Mouse (Mus musculus): ENCODE results near the gene Rab3d.

The Rab3d gene

DNA sequence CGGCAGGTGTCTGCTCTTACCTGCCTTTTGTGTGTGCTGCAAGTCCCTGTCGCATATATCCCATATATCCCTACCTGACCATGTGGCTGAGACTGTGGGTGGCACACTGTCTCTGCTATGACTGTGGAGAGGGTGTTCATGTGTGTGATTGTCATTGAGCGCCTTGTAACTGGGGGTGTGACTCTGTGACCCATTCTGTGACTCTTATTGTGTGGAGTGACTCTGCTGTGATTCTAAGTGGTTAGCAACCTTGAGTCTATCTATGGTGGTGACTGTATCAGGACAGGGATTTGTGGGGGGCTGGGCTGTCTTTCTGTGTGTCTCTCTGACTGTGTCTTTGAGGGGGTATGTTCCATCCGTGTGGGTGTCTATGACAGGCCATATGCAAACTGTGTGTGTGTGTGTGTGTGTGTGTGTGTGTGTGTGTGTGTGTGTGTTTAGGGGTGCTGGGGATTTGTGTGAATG is 19.8 kb upstream of the Rab3d start:
- DNase-seq (ENCODE audit: low spot score) = no peak

DNA sequence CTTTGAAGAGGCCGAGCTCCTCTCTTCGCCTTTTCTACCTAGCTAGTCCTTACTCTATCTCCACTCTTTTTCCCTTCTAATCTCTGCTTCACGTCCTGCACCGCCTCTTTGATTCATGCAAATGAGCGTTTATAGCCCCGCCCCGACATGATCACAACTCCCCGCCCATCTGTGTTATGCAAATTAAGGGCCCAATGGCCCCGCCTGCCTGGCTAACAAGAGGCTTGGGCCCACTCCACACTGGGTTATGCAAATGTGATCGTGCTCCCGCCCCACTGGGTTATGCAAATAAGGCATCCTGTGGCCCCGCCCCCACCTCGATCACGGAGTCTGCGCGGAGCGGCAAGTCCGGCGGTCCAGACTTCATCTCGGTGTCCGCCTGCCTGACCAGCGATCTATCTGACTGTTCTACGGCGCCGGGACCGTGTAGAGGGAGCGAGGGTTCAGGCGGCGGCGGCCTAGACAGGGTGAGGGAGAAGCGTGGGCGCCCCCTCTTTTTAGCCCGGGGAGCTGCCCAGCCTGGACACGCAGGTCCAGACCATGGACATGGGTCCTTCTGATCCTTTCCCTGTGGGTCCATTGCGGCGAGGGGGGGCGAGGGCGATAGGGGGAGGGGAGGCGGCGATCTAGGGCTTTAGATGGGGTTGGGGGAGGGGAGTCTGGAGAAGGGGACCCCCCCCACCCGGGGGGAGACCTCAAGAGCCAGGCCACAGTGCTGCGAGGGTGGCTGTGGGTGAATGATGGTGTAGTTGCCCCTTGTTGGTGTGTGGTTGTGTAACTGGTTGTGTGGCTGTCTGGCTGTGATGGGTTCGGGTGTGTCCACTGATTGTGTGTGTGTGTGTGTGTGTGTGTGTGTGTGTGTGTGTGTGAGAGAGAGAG is 18.9 kb upstream of the Rab3d start, which contains the start of gene Plppr2:
Gene Plppr2 (plus strand): TSS at position 342 of the 879 bp plus-strand sequence.
- peak; percentile 90 for DNase-seq (ENCODE audit: low spot score)

DNA sequence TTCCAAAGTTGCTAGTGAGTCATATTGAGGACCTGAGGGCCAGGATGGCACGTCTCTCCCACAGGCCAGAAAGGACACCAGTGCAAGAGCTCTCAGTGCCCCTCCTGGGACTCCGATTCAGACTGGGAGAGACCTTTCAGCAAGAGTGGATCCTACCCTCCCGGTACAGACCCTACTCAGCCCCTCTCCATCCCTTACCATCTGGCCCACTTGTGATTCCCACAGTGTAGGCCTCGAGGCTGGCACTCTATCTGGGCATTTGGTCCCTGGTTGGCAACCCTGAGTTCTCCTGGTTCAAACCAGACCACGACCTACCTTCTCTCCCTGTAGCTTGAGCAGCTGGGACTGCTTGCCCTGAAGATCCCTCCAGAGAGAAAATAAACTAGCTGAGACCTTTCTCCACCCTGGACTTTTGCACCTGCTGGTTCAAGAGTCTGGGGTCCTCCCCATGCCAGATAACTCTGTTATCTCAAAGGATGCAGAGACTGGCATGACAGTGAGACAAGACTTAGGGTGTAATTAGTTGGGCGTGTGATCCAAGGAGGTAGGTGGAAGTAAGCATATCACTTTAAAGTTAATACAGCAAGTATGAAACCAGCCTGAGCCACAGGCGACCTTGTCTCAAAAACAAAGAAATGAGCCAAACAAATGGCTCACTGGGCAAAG is 17.6 kb upstream of the Rab3d start:
- no peak for DNase-seq (ENCODE audit: low spot score)

DNA sequence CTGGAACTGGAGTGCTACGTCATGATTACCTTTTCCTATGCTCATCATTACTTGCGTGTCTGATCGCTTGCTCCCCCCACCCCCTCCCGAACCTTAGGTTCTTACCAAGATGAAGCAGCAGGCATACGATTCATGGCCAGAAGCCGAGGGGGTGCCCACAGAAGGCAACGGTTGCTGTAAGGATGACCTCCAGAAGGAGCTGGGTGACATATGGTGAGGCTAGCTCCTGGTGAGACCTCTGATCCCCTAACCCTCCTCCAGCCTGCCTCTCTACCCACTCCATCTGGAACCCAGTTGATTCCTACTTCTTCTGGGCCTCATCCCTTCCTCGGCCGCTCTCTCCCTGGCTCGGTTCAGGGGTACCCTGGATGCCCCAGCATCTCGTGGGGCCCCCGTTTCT is 16.0 kb upstream of the Rab3d start:
- DNase-seq (ENCODE audit: low spot score) = no peak

DNA sequence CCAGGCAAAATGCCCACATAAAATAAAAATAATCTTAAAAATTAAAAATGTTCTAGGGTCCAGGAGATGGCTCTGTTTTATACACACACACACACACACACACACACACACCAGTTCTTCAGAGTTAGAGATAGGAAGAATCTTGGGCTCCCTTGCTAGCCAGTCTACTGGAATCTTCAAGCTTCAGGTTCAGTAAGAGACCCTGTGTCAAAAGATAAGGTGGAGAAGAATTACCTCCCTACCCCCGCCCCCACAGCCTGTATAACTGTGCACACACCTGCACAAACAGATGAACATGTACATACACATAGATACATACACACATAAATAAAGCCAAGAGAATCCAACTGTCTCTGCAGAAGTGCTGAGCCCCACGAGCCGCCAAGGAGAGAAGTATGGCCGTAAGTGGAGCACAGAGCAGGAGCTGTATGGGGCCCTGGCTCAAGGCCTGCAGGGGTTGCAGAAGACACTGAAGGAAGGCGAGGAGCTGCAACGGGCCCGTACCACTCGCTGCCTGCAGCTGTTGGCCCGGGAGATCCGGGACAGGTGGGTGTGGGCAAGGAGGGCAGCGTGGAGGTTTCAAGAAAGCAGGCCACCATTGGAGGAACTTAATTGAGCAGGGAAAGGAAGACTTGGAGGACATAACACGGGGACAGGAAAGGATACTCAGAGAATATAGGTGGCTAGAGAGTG is 14.6 kb upstream of the Rab3d start:
- DNase-seq (ENCODE audit: low spot score) = no peak

DNA sequence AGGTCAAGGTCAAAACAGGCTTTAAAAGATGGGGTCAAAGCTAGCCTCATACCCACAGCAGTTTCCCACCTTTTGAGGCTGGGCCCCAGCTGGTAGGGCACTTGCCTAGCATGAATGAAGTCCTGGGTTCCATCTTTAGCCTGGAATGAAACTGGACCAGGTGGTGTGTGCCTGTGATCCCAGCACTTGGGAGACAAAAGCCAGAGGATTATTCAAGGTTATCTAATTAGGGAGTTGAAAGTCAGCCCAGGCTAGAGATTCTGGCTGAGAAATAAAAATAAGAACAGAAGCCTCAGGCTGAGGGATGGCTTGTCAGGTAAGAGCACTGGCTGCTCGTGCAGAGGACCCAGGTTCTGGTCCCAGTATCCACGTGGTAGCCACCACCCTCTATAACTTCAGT is 14.0 kb upstream of the Rab3d start:
- DNase-seq (ENCODE audit: low spot score) = no peak

DNA sequence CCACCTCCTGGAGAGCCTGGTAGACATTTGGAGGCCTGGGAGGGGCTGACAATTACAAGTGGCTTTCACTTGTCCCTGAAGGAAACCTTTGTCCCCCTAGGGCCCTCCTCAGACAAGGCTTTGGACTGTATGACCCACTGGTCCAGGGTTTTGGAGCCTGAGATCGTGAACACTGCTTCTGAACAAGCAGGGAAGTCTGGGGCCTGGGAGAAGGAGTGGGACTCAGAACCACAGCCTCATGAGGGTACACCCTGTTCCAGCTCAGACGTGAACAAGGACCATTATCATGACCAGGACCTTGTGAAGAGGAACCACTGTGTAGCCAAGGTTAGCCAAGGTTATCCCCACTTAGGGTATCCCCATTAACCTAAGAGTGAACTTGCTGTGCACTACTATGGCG is 11.2 kb upstream of the Rab3d start:
- DNase-seq (ENCODE audit: low spot score) = no peak

DNA sequence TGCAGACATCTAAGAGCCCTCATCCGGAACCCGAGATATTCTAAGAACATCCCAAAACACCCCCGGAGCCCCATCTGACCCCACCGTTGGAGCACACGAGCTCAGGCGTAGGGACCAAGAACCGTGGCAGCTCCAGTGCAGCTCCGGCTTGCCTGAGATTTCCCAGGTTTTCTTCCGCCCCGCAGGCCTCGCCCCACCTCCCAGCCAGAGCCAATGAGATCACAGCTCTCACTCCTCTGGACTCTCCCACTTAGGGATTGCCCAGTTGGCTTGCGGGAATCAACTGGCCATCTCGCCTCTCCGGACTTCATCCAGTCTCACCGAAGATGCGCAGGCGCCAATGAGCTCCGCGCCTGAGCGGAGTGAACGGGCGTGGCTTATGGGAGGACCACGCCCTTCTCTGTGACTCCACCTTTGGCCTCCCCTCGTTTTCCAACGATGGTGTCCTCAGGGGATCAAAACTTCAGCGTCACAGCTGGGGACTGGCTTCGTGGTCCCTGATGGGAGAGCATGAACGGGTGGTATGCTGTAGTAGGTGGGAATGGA is 9.3 kb upstream of the Rab3d start, which contains the start of the genes Ccdc159 and Tmem205:
Gene Ccdc159 (plus strand): TSS at position 264 of the 546 bp plus-strand sequence.
Gene Tmem205 (minus strand): TSS at position 349 of the 546 bp plus-strand sequence.
- peak; percentile 66 for DNase-seq (ENCODE audit: low spot score)

DNA sequence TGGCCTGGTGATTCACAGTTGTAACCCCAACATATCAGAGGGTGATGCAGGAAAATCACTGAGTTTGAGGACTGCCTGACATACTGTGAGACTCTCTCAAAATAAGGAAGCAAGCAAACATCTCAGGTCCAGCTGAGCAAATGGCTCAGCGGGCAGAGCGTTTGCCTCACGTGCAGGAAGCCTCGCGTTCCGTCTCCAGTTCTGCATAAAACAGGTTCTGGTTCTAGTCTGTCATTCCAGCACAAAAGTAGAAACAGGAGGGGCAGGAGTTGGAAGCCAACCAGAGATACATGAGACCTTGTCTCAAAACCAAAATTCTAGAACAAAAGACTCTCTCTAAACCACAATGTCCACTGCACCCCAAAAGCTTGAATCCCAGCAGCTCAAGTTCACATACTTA is 8.8 kb upstream of the Rab3d start:
- DNase-seq (ENCODE audit: low spot score) = no peak

DNA sequence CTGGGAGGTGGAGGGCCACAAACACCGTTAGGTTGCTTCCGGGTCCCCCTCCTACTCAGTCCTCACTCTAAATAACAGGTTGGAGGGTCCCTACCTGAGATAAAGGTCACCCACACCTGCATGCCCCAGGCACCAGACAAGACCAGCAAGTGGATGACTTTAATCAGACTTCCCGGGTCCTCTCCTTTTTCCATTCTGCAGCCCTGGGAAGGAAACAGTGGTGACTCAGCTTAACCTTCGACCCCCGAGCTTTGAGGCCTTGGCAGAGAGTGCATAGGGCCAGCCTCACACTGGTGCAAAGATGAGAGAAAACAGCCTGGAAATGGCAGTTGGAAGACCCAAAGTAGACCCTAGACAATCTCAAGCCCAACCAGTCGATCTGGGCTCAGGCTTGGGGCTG is 8.2 kb upstream of the Rab3d start:
- no peak for DNase-seq (ENCODE audit: low spot score)

DNA sequence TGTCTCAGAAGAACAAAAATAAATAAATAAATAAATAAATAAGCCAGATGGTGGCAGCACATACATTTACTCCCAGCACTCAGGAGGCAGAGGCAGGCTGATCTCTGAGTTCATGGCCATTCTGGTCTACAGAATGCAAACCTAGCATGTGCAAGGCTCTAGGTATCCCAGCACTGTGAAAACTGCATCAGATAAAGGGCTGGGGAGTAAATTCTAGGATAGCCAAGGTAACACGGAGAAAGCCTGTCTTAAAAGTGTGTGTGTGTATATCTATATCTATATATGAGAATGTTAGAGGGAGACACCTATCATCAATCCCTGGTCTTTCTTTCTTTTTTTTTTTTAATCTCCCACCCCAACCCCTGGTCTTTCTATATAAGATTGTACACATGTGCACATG is 7.5 kb upstream of the Rab3d start:
- no peak for DNase-seq (ENCODE audit: low spot score)

DNA sequence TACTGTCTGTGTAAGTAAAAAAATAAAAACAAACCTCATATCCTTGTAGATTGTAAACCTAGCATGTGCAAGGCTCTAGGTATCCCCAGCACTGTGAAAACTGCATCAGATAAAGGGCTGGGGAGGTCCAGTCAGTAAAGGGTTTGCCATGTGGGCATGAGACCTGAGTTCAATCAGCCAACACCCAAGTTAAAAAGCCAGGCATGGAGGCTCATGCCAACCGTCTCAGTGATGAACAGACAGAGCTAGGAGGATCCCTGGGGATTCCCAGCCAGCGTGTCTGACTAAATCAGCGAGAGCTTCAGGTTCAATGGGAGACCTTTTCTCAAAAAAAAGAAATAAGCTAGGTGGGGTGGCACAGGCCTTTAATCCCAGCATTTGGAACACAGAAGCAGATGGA is 7.0 kb upstream of the Rab3d start:
- no peak for DNase-seq (ENCODE audit: low spot score)

DNA sequence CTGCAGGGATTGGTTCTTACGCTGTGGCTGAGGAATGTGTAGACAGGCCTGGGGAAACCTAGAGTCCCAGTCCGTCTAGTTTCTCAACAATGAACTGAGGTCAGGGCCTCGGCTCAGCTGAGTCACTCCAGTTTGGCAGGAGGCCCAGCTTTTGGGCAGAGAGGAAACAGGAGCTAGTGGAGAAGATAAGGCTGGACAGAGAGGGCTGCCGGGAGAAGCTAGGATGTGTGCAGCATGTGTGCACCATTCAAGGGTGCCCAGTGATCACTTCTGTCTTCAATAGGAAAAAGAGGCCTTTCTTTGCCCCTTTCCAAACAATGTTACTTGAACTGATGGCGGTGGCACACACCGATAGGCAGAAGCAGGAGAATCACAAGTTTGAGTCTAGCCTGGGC is 6.1 kb upstream of the Rab3d start:
- DNase-seq (ENCODE audit: low spot score) = peak; percentile 70

DNA sequence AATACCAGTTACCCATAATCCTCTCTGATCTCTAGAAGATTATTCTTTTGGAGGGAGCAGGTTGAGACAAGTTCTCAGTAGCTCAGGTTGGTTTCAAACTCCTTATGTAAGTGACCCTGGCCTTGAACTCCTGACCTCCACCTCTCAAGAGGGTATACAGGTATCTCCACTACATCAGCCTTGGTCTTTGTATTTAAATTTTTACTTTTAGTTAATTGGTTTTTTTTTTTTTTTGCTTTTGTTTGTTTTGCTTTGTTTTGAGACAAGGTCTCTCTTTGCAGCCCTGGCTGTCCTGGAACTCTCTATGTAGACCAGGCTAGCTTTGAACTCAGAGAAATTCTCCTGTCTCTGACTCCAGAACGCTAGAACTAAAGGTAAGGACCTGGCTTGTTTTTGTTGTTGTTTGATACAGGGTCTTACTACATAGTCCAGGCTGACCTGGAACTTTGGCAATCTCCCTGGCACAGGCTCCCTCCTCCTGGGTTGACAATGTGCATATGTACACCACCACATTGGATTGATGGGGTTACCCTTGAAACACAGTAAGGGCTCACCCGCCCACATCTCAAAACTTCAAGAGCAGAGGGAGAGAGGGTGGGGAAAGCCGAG is 5.6 kb upstream of the Rab3d start:
- DNase-seq (ENCODE audit: low spot score) = no peak

DNA sequence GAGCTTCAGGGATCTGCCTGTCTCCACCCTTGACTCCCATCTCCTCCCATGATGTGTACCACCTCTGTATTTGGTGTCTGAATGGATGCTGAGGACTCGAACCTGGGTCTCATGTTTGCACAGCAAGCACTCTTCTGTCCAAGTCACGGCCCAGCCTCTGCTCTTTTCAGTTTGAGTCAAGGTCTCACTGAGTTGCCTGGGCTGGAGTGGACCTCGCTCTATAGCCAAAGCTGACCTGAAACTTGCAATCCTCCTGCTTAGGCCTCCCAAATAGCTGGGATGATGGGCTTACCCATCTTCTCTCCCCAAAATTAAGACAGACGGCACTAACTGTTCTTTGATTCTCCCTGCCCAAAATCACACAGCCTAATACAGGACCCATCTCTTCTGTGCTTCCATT is 5.0 kb upstream of the Rab3d start:
- DNase-seq (ENCODE audit: low spot score) = no peak

DNA sequence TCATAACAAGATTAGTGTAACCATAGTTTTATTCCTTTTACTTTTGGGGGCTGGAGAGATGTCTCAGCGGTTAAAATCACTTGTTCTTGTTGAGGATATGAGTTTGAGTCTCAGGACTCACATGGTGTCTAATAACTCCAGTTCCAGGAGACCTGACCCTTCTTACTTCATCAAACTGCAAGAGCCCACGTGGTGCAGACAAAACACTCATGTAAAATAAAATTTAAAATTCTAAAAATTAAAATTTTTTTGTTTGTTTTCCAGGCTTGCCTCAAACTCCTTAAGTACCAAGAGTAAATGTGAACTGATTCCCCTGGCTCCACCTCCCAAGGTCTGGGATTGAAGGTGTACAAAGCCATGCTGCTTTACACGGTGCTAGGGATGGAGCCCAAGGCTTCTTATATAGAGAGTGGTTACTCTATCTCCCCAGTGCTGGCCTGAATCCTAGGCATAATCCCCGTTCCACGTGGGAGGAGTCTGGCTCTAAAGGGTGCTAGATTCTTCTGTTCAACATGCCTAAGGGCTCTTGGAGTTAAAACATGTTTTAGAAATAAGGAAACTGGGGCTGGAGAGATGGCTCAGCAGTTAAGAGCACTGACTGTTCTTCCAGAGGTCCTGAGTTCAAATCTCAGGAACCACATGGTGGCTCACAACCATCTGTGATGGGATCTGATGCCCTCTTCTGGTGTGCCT is 846 bp upstream of the Rab3d start:
- no peak for DNase-seq (ENCODE audit: low spot score)

DNA sequence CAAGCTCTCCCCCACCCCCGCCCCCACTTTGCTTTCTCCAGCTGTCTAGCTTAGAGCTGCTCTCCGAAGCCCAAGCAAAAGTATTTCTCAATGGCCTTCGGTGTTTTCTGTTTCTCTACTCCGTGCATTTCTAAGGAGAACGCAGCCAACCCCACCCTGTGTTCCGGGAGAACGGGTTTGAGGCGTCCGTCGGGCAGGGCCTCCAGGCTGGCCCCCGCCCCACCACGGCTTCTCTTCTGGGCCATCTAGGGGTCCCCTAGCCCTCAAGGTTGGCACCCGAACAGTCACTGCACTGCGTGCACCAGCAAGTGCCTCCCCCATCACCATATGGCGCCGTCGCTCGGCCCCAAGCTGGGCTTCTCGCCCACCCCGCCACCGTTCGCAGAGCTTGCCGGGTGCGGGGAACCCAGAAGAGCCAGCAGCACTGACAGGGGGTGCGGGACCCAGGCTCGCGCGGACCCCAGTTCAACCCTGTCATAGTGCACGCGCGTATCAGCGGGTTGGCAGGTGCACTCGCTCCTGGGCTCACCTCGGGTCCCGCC is 428 bp downstream of the Rab3d start:
- DNase-seq (ENCODE audit: low spot score) = no peak

DNA sequence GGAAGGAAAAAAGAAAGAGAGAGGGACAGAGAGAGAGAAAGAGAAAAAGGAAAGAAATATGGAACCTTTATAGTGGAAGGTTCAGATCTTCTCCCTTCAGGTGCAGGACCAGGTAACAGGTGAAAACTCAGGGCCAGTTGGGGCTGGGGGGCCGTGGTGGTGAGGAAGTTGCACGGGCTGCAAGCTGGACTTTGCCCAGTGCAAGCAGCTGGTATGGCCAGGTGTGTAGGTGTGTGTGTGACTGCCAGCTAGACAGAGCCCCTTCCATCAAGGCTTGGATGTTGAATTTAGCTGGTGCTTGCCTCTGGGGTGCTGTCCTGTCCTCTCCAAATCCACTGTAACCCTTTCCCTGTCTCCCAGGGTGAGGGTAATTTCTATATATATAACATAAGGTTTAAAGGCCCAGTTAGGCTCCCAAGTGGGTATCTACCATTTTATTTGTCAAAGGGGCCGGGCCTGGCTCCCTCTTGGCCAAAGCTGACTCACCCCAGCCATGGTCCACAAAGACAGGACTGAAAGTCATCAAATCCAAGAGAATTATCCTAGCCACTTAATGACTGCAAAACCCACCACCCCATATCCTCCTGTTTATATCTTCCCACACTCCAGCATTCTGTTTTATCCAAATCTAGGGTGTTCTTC is 1.0 kb downstream of the Rab3d start:
- no peak for DNase-seq (ENCODE audit: low spot score)

DNA sequence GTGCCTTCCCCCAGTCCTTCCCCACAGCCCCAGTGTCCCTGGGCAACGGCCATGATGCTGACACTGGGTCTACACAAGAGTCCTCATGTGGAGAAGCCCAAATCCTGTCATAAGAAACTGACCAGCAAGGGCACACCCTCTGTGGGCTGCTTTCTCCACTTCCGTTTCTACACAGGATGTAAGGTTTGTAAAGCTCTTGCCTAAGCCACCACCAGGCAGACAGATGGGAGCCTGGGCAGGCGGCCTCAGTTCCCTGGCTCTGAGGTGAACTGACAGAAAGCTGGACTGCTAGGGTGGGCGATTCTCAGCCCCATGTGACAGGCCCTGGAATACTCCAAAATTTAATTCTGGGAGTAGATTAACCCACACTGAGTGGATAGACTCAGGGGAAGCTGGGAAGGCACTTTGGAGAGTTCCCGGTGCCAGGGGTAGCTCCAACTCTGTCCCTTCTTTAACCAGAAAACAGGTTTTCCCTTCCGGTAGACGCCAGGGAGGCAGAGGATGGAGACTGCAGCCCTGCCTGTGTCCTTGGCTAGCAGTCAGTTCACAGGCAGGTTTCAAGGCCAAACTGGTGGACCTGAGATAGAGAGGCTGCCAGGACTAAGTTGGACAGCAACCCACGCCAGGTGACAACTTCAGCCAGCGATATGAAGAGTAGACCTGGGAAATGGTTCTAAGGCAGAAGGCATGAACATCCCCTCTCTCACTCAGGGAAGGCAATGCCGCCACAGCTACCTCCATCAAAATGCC is 8.3 kb downstream of the Rab3d start:
- no peak for DNase-seq (ENCODE audit: low spot score)

DNA sequence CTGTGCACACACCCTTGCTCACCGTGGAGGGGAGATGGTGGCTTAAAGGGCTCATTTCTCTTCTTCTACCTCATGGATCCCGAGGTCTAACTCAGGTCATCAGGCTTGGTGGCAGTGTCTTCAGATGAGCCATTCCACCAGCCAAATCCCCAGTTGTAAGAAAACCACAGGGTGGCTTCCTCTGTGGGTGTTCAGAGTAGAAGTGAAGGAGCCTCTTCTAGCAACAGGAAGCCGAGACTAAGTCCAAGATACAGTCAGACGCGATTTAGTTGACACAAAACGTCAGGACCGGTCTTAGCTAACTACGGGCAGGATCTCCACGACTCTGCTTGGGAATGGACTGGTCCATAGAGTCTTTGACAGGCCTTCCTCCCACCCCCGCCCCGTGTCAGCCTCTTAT is 9.8 kb downstream of the Rab3d start:
- no peak for DNase-seq (ENCODE audit: low spot score)

Data from urinary bladder, postnatal 10 days (tissue).